Mouse (Mus musculus) testis, adult 2 months (tissue): ENCODE measurements at regions not wholly inside any gene's neighbourhood (a gene's known extent, or its start where the extent isn't known, plus 50 kb on each side); places are given as distances from the start of the nearest gene placed in this dataset.

ENCODE experiments used
- H3K27ac ChIP-seq: fragments of 200-500 bp; 2 replicates; pipeline ENCODE4 v1.5.1; 2012; ENCODE audit warnings: low read depth, low read length; ENCODE audit not compliant: control insufficient read depth, insufficient read depth
- H3K27me3 ChIP-seq: fragments of 200-500 bp; 2 replicates; pipeline ENCODE4 v1.6.1; 2012; ENCODE audit warnings: mild to moderate bottlenecking, low read length, moderate library complexity; ENCODE audit not compliant: control insufficient read depth, insufficient read depth
- H3K36me3 ChIP-seq: fragments of 200-500 bp; 2 replicates; pipeline ENCODE4 v1.6.1; 2012; ENCODE audit warnings: mild to moderate bottlenecking, low read length; ENCODE audit not compliant: control insufficient read depth, insufficient read depth
- H3K4me1 ChIP-seq: fragments of 200-500 bp; 2 replicates; pipeline ENCODE4 v1.6.1; 2012; ENCODE audit warnings: low read length; ENCODE audit not compliant: control insufficient read depth, insufficient read depth
- H3K4me3 ChIP-seq: fragments of 200-500 bp; 2 replicates; pipeline ENCODE4 v1.5.1; 2012; ENCODE audit warnings: low read depth, mild to moderate bottlenecking, low read length, moderate library complexity, mixed read lengths; ENCODE audit not compliant: control insufficient read depth
- CTCF ChIP-seq: fragments of 200-500 bp; IDR thresholded peaks from 2 replicates; pipeline ENCODE4 v1.5.1; 2012; ENCODE audit warnings: low read depth, mild to moderate bottlenecking, inconsistent platforms, low read length, moderate library complexity; ENCODE audit not compliant: control insufficient read depth, insufficient read depth, insufficient replicate concordance
- POLR2A ChIP-seq: fragments of 200-500 bp; IDR thresholded peaks from 2 replicates; pipeline ENCODE4 v1.6.1; 2012; ENCODE audit warnings: low read depth, mild to moderate bottlenecking, inconsistent platforms, low read length, moderate library complexity; ENCODE audit not compliant: control insufficient read depth

- no peak overlapping the region for H3K27ac ChIP-seq
- H3K4me1 ChIP-seq: no peaks in the 10 kb centered on the region
- no peak overlapping the region for H3K4me3 ChIP-seq
- no peaks in the 10 kb centered on the region for H3K27me3 ChIP-seq
- TF ChIP-seq CTCF: no peak
- no peak for TF ChIP-seq POLR2A
- no peaks in the 10 kb centered on the region for H3K36me3 ChIP-seq
These were observed 466.9 kb downstream of the Cd83 start for GRCm38 (mm10) chr13:44251503-44251902.

- Histone ChIP-seq H3K4me3 (no peak overlapping the region), H3K36me3 (no peaks in the 10 kb centered on the region), H3K4me1 (no peaks in the 10 kb centered on the region), H3K27ac (no peak overlapping the region), H3K27me3 (no peaks in the 10 kb centered on the region)
- TF ChIP-seq CTCF: no peak
- TF ChIP-seq POLR2A: no peak
These were observed 467.9 kb downstream of the Cd83 start for GRCm38 (mm10) chr13:44252496-44252895.

- no peaks in the 10 kb centered on the region for H3K4me1 ChIP-seq
- no peak overlapping the region for H3K27ac ChIP-seq
- no peak overlapping the region for H3K4me3 ChIP-seq
- no peak for TF ChIP-seq POLR2A
- no peak for TF ChIP-seq CTCF
- H3K36me3 ChIP-seq: no peaks in the 10 kb centered on the region
- no peaks in the 10 kb centered on the region for H3K27me3 ChIP-seq
These were observed 470.9 kb upstream of the Jarid2 start for GRCm38 (mm10) chr13:44258422-44258821.

DNA sequence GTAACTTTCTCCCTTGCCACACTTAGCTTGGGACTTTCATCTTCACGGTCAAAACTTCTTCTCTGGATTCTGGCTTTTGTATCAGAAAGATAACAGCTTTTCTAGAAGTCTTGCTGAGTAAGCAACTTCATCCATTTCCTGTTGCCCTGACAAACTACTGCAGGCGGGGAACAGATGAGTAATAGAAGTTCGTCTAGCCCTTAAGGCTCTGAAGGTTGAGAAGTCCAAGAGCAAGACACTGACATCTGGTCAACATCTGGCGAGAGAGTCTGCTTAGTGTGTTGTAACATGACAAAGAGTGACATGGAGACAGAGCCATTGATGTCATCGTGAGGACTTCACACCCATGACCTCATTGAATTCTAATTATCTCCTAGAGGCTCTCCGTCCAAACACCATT is 469.2 kb upstream of the Jarid2 start:
- TF ChIP-seq CTCF (no peak), POLR2A (no peak)
- Histone ChIP-seq H3K36me3 (no peaks in the 10 kb centered on the region), H3K4me3 (no peak overlapping the region), H3K27ac (no peak overlapping the region), H3K4me1 (no peaks in the 10 kb centered on the region), H3K27me3 (no peaks in the 10 kb centered on the region)

GRCm38 (mm10) chr13:44260637-44261333 is 468.5 kb upstream of the Jarid2 start:
- Histone ChIP-seq H3K27ac (no peak overlapping the region), H3K4me3 (no peak overlapping the region), H3K36me3 (no peaks in the 10 kb centered on the region), H3K4me1 (no peaks in the 10 kb centered on the region), H3K27me3 (no peaks in the 10 kb centered on the region)
- TF ChIP-seq POLR2A (no peak), CTCF (no peak)

- TF ChIP-seq POLR2A (no peak), CTCF (no peak)
- no peaks in the 10 kb centered on the region for H3K27me3 ChIP-seq
- no peaks in the 10 kb centered on the region for H3K36me3 ChIP-seq
- no peak overlapping the region for H3K27ac ChIP-seq
- H3K4me3 ChIP-seq: no peak overlapping the region
- no peaks in the 10 kb centered on the region for H3K4me1 ChIP-seq
These were observed 456.3 kb upstream of the Jarid2 start for GRCm38 (mm10) chr13:44272746-44273524.

GRCm38 (mm10) chr13:44277952-44278351 is 451.3 kb upstream of the Jarid2 start:
- Histone ChIP-seq H3K4me1 (no peaks in the 10 kb centered on the region), H3K27me3 (no peaks in the 10 kb centered on the region), H3K36me3 (no peaks in the 10 kb centered on the region), H3K4me3 (no peak overlapping the region), H3K27ac (no peak overlapping the region)
- TF ChIP-seq CTCF (no peak), POLR2A (no peak)

GRCm38 (mm10) chr13:44279036-44279435 is 450.2 kb upstream of the Jarid2 start:
- Histone ChIP-seq H3K4me3 (no peak overlapping the region), H3K36me3 (no peaks in the 10 kb centered on the region), H3K27me3 (no peaks in the 10 kb centered on the region), H3K27ac (no peak overlapping the region), H3K4me1 (no peaks in the 10 kb centered on the region)
- no peak for TF ChIP-seq POLR2A
- no peak for TF ChIP-seq CTCF
